Mouse (Mus musculus) gastrocnemius, postnatal 25 days (tissue): ENCODE results near the gene Clec11a. TPM values are rescaled to one million over a fixed set of nuclear protein-coding genes. Genes with fewer than 3 reads are reported as not detected.

Experiments used
- DNase-seq: peaks from one replicate; pipeline ENCODE4 v3.0.0; 2022
- total RNA-seq, 2 experiments: library from RNA; stranded (reverse); gene quantifications; 1 replicate in 1 of 2; 2 replicates in 1 of 2; pipeline ENCODE4 v1.2.3; 2021

Gene Clec11a
- total RNA-seq, 2 experiments from 2014 or later: 1.9 to 2.6 TPM

DNA sequence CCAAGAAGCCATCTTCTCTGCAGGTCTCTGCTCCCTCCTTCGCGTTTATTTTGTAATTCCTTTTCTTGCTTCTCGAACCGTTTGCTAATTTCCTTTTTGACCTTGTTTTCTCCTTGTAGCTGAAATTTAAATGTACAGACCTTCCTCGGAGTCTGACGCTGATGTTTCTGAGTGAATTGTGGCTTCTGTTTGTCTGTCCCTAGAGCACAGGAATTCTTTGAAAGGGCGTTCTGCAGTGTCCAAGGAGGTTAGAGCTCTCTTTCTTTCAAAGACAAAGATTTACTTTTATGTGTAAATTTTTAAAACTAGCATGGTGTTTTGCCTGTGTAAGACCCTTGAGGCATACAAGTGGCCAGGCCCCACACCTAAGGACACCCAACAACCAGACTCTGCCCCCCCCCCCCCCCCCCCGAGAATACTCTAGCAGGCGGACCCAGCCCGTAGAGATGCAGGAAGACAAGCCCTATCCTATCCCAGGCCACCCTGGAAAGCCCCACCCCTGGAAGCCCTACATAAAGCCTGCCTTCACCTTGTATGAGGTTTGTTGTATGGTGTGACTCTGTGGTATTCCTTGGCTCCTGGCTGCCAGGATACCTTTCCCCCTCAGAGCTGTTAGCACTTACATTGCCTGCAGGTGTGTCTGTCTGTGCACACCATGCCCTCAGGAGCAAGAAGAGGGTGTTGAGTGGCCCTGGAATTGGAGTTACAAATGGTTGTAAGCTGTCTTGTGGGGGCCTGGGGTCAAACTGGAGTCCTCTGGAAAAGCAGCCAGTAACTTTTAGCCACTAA is 30.0 kb downstream of the Clec11a start:
- no peak for DNase-seq

- no peak for DNase-seq
Observed at GRCm38 (mm10) chr7:44275546-44275945, 31.2 kb downstream of the Clec11a start.

GRCm38 (mm10) chr7:44274096-44274495 is 32.6 kb downstream of the Clec11a start:
- DNase-seq: no peak

DNA sequence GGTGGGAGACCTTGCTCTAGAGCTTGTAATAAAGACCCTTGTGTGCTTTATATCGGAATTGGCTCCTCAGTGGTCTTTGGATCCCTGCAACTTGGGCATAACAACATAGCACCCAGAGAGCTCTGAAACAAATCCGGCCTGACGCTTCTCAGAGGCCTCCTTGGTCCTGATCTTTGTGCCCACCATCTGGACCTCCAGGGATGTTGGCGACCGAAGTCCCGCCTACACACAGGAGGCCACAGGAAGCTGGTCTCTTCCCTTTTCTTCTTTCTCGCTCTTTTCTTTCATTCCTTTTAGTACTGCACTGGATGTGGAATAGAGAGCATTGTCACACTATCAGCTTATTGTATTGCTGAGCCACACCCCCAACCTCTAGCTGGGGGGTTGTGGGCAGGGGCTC is 33.3 kb downstream of the Clec11a start:
- no peak for DNase-seq

- DNase-seq: no peak
Observed at GRCm38 (mm10) chr7:44272546-44272945, 34.2 kb downstream of the Clec11a start.

GRCm38 (mm10) chr7:44271309-44271708 is 35.4 kb downstream of the Clec11a start:
- no peak for DNase-seq

GRCm38 (mm10) chr7:44269397-44269796 is 37.3 kb downstream of the Clec11a start:
- DNase-seq: no peak

- no peak for DNase-seq
Observed at GRCm38 (mm10) chr7:44268117-44268516, 38.6 kb downstream of the Clec11a start.

DNA sequence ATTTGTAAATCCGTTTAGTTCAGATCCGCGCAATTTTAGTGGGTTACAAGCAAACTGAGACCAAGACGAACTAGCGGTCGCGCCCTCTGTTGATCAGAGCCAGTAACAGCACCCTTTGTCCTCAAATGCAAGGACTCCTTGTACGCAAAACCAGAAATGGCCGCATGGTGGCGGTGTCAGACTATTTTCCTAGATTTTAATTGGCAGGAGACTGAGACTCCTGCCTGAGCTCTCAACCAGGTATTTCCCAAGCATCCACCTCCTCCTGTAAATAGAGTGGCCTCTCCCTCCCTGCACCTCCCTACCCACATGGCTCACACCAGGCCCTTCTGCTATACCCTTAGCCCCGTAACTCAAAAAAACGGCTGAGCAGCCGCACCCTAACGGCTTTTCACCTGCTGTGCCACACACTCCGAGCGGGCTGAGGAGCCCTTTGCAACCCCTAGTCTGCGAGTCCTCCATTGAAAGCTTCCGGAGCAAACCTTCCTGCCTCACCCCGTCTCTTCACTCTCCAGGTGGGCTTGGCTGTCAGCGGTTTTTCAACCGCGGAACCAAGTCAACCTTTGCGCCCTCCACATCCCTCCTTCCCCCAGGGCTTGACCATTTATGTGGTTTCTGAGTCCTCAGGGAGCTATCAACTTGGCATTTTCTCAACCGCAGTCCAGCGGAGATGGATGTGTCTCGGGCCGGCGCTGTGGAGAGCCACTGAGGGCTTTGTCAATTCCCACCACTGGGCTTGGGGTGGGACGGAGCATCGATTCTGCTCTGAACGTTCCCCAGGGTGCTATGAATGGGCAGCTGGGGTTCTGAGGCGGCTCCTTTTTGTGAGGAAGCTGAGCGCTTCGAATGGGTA is 43.7 kb downstream of the Clec11a start:
- peak; percentile 77 for DNase-seq

- DNase-seq: no peak
Observed at GRCm38 (mm10) chr7:44261147-44261546, 45.6 kb downstream of the Clec11a start, which contains the start of gene Gm15517. Gene Gm15517 (plus strand): TSS chr7:44261447.

GRCm38 (mm10) chr7:44260410-44260809 is 46.3 kb downstream of the Clec11a start:
- DNase-seq: no peak

GRCm38 (mm10) chr7:44257278-44257677 is 49.4 kb downstream of the Clec11a start, which contains the start of gene Acp4:
Gene Acp4 (minus strand): TSS chr7:44257378.
- DNase-seq: no peak

- DNase-seq: no peak
Observed at GRCm38 (mm10) chr7:44254930-44255329, 51.8 kb downstream of the Clec11a start.

GRCm38 (mm10) chr7:44253023-44253616 is 53.6 kb downstream of the Clec11a start:
- no peak for DNase-seq

Other genes with a start within 250 kb of the Clec11a start
- not detected for gene Klk1b21, start 204.6 kb downstream of the Clec11a start, total RNA-seq
- gene Klk1b22, start 194.2 kb downstream of the Clec11a start, total RNA-seq: not detected
- not detected for gene Klk1b16, start 170.1 kb downstream of the Clec11a start, total RNA-seq
- gene Klk1b24, start 118.7 kb downstream of the Clec11a start, total RNA-seq: not detected
- not detected for gene Klk1b3, start 108.7 kb downstream of the Clec11a start, total RNA-seq
- not detected for gene Klk1b4, start 99.5 kb downstream of the Clec11a start, total RNA-seq
- gene Klk1b5, start 91.0 kb downstream of the Clec11a start, total RNA-seq: not detected
- not detected for gene Klk1, start 81.5 kb downstream of the Clec11a start, total RNA-seq
- gene Gm36864, start 70.7 kb downstream of the Clec11a start, total RNA-seq: not detected
- under 1 TPM; 0.36 to 0.43 TPM for gene 1700028J19Rik, start 60.2 kb downstream of the Clec11a start, total RNA-seq
- gene 2410002F23Rik, start 60.2 kb downstream of the Clec11a start, total RNA-seq: 1 to 10 TPM; 6.1 to 8.0 TPM
- not detected for gene Acp4, start 49.5 kb downstream of the Clec11a start, total RNA-seq
- not detected for gene Gm15517, start 45.5 kb downstream of the Clec11a start, total RNA-seq
- under 1 TPM; 0.49 to 0.54 TPM for gene Shank1, start 3.4 kb upstream of the Clec11a start, total RNA-seq
- gene Syt3, start 77.2 kb upstream of the Clec11a start, total RNA-seq: 1 to 10 TPM; 1.1 to 1.8 TPM
- gene 1700008O03Rik, start 78.9 kb upstream of the Clec11a start, total RNA-seq: not detected
- under 1 TPM; 0.24 to 0.43 TPM for gene Lrrc4b, start 122.1 kb upstream of the Clec11a start, total RNA-seq
- gene Aspdh, start 158.5 kb upstream of the Clec11a start, total RNA-seq: not detected
- 10 to 100 TPM; 62.8 to 69.1 TPM for gene Josd2, start 161.1 kb upstream of the Clec11a start, total RNA-seq
- 10 to 100 TPM; 41.4 to 53.2 TPM for gene Emc10, start 189.6 kb upstream of the Clec11a start, total RNA-seq
- 1 to 10 TPM; 2.5 to 2.9 TPM for gene Fam71e1, start 189.7 kb upstream of the Clec11a start, total RNA-seq
- gene Mybpc2, start 217.8 kb upstream of the Clec11a start, total RNA-seq: 1,000 to 10,000 TPM; 3,676 to 4,447 TPM
- under 1 TPM in 1 of 2 experiments, not detected in 1; 0.24 TPM for gene Spib, start 225.2 kb upstream of the Clec11a start, total RNA-seq
- 1 to 10 TPM; 4.7 to 5.2 TPM for gene Pold1, start 241.9 kb upstream of the Clec11a start, total RNA-seq
- gene Nr1h2, start 247.0 kb upstream of the Clec11a start, total RNA-seq: 10 to 100 TPM; 27.0 to 29.3 TPM